Mouse (Mus musculus): Measurements from ENCODE around the gene Ttc30b. TPM values are rescaled to one million over a fixed set of nuclear protein-coding genes. Genes with fewer than 3 reads are reported as not detected.
"Not testable (repeated sequence)": the region's sequence is repeated elsewhere in the genome, so short reads cannot be mapped to it uniquely, and the experiment has no call there.

The Ttc30b gene
- polyA plus RNA-seq (2012; rRNA removed) = 1.8 and 2.6 TPM in 2 replicates

- H3K4me3 ChIP-seq (ENCODE audit: extremely low read depth, insufficient read depth, insufficient read length) = peak within 1 kb of the TSS; percentile 63
- 0 out of 2 replicates have a peak within 1 kb of the TSS, but pooled peaks have one; percentile 30 for H3K27ac ChIP-seq (ENCODE audit: insufficient read depth, low read length)
- H3K27me3 ChIP-seq (ENCODE audit: control insufficient read depth, insufficient read depth, low read length) = no peaks in the 10 kb centered on the region
- H3K4me1 ChIP-seq (ENCODE audit: control insufficient read depth, insufficient read depth, insufficient read length) = no peaks in the 10 kb centered on the region
- 7% methylated on average over 41 of the region's 42 CpGs for WGBS
- no peaks in the 10 kb centered on the region for H3K36me3 ChIP-seq (ENCODE audit: control insufficient read depth, insufficient read depth, low read length)
- no peak for TF ChIP-seq CTCF (IDR thresholded peaks at IDR 0.05; ENCODE audit: extremely low read depth, insufficient read depth, insufficient read length, insufficient replicate concordance)
- no peak for TF ChIP-seq POLR2A (IDR thresholded peaks at IDR 0.05; ENCODE audit: low read depth, low read length)
- DNase-seq (ENCODE audit: low read depth in 1 of 2, low spot score in 2 of 2) = peak; percentile 56 to 81
These were observed at the start of gene Ttc30b for GRCm38 (mm10) chr2:75938117-75939063. TSS of gene Ttc30b (minus strand) at chr2:75938585.

- no peaks in the 10 kb centered on the region for H3K27me3 ChIP-seq (ENCODE audit: control insufficient read depth, insufficient read depth, low read length)
- DNase-seq (ENCODE audit: low read depth in 1 of 2, low spot score in 2 of 2) = no peak
- TF ChIP-seq CTCF (IDR thresholded peaks at IDR 0.05; ENCODE audit: extremely low read depth, insufficient read depth, insufficient read length, insufficient replicate concordance) (no peak), POLR2A (IDR thresholded peaks at IDR 0.05; ENCODE audit: low read depth, low read length) (no peak)
- no peak overlapping the region for H3K4me3 ChIP-seq (ENCODE audit: extremely low read depth, insufficient read depth, insufficient read length)
- no peaks in the 10 kb centered on the region; the same call in 1 of the 2 replicates for H3K4me1 ChIP-seq (ENCODE audit: control insufficient read depth, insufficient read depth, insufficient read length)
- H3K27ac ChIP-seq (ENCODE audit: insufficient read depth, low read length) = no peak overlapping the region
- 80% methylated on average over 9 of the region's 9 CpGs for WGBS
- no peaks in the 10 kb centered on the region for H3K36me3 ChIP-seq (ENCODE audit: control insufficient read depth, insufficient read depth, low read length)
These were observed 49.4 kb upstream of the Ttc30b start for GRCm38 (mm10) chr2:75987739-75988138.

- H3K36me3 ChIP-seq (ENCODE audit: control insufficient read depth, insufficient read depth, low read length) = no peaks in the 10 kb centered on the region
These were observed 46.7 kb upstream of the Ttc30b start for GRCm38 (mm10) chr2:75985124-75985523.

GRCm38 (mm10) chr2:75983847-75984246, 45.5 kb upstream of the Ttc30b start:
- 93% methylated on average over 3 of the region's 3 CpGs for WGBS
- H3K27me3 ChIP-seq (ENCODE audit: control insufficient read depth, insufficient read depth, low read length) = no peaks in the 10 kb centered on the region
- H3K27ac ChIP-seq (ENCODE audit: insufficient read depth, low read length) = no peak overlapping the region
- no peak for DNase-seq (ENCODE audit: low read depth in 1 of 2, low spot score in 2 of 2)
- no peak for TF ChIP-seq POLR2A (IDR thresholded peaks at IDR 0.05; ENCODE audit: low read depth, low read length)
- no peak for TF ChIP-seq CTCF (IDR thresholded peaks at IDR 0.05; ENCODE audit: extremely low read depth, insufficient read depth, insufficient read length, insufficient replicate concordance)
- no peak overlapping the region for H3K4me3 ChIP-seq (ENCODE audit: extremely low read depth, insufficient read depth, insufficient read length)
- H3K36me3 ChIP-seq (ENCODE audit: control insufficient read depth, insufficient read depth, low read length) = no peaks in the 10 kb centered on the region
- no peaks in the 10 kb centered on the region for H3K4me1 ChIP-seq (ENCODE audit: control insufficient read depth, insufficient read depth, insufficient read length)

More at GRCm38 (mm10) chr2:75985124-75985523, 46.7 kb upstream of the Ttc30b start:
- Histone ChIP-seq H3K27me3 (ENCODE audit: control insufficient read depth, insufficient read depth, low read length) (no peaks in the 10 kb centered on the region), H3K4me3 (ENCODE audit: extremely low read depth, insufficient read depth, insufficient read length) (no peak overlapping the region), H3K4me1 (ENCODE audit: control insufficient read depth, insufficient read depth, insufficient read length) (no peaks in the 10 kb centered on the region), H3K27ac (ENCODE audit: insufficient read depth, low read length) (no peak overlapping the region)
- peak; percentile 89; the same call in 1 of the 2 replicates for TF ChIP-seq CTCF (IDR thresholded peaks at IDR 0.05; ENCODE audit: extremely low read depth, insufficient read depth, insufficient read length, insufficient replicate concordance)
- TF ChIP-seq POLR2A (IDR thresholded peaks at IDR 0.05; ENCODE audit: low read depth, low read length) = no peak
- DNase-seq (ENCODE audit: low read depth in 1 of 2, low spot score in 2 of 2) = peak in 1 of 2 experiments; percentile 24
- WGBS = 0% methylated on average over 2 of the region's 2 CpGs

GRCm38 (mm10) chr2:75983091-75983490, 44.7 kb upstream of the Ttc30b start:
- TF ChIP-seq CTCF (IDR thresholded peaks at IDR 0.05; ENCODE audit: extremely low read depth, insufficient read depth, insufficient read length, insufficient replicate concordance) (no peak), POLR2A (IDR thresholded peaks at IDR 0.05; ENCODE audit: low read depth, low read length) (no peak)
- no peak overlapping the region for H3K27ac ChIP-seq (ENCODE audit: insufficient read depth, low read length)
- no peak for DNase-seq (ENCODE audit: low read depth in 1 of 2, low spot score in 2 of 2)
- WGBS = 95% methylated on average over 3 of the region's 3 CpGs
- no peaks in the 10 kb centered on the region for H3K27me3 ChIP-seq (ENCODE audit: control insufficient read depth, insufficient read depth, low read length)
- no peaks in the 10 kb centered on the region for H3K4me1 ChIP-seq (ENCODE audit: control insufficient read depth, insufficient read depth, insufficient read length)
- H3K4me3 ChIP-seq (ENCODE audit: extremely low read depth, insufficient read depth, insufficient read length) = no peak overlapping the region
- H3K36me3 ChIP-seq (ENCODE audit: control insufficient read depth, insufficient read depth, low read length) = no peaks in the 10 kb centered on the region

- no peak overlapping the region for H3K4me3 ChIP-seq (ENCODE audit: extremely low read depth, insufficient read depth, insufficient read length)
- H3K27me3 ChIP-seq (ENCODE audit: control insufficient read depth, insufficient read depth, low read length) = no peaks in the 10 kb centered on the region
- H3K36me3 ChIP-seq (ENCODE audit: control insufficient read depth, insufficient read depth, low read length) = no peaks in the 10 kb centered on the region
- no peaks in the 10 kb centered on the region for H3K4me1 ChIP-seq (ENCODE audit: control insufficient read depth, insufficient read depth, insufficient read length)
- H3K27ac ChIP-seq (ENCODE audit: insufficient read depth, low read length) = no peak overlapping the region
- WGBS = 94% methylated on average over 4 of the region's 4 CpGs
- no peak for DNase-seq (ENCODE audit: low read depth in 1 of 2, low spot score in 2 of 2)
- TF ChIP-seq POLR2A (IDR thresholded peaks at IDR 0.05; ENCODE audit: low read depth, low read length) (no peak), CTCF (IDR thresholded peaks at IDR 0.05; ENCODE audit: extremely low read depth, insufficient read depth, insufficient read length, insufficient replicate concordance) (no peak)
These were observed 44.2 kb upstream of the Ttc30b start for GRCm38 (mm10) chr2:75982626-75983025.

GRCm38 (mm10) chr2:75981440-75982081, 43.2 kb upstream of the Ttc30b start, which contains the start of gene Ttc30a1:
TSS of gene Ttc30a1 (minus strand) at chr2:75981967.
- WGBS = 5% methylated on average over 32 of the region's 34 CpGs
- peak within 1 kb of the TSS; percentile 36; the same call in 1 of the 2 replicates for H3K27ac ChIP-seq (ENCODE audit: insufficient read depth, low read length)

GRCm38 (mm10) chr2:75980933-75981439, 42.6 kb upstream of the Ttc30b start:
- not testable (repeated sequence) for H3K36me3 ChIP-seq (ENCODE audit: control insufficient read depth, insufficient read depth, low read length); DNase-seq (ENCODE audit: low read depth in 1 of 2, low spot score in 2 of 2); H3K27ac ChIP-seq (ENCODE audit: insufficient read depth, low read length); H3K27me3 ChIP-seq (ENCODE audit: control insufficient read depth, insufficient read depth, low read length); H3K4me1 ChIP-seq (ENCODE audit: control insufficient read depth, insufficient read depth, insufficient read length)
- 97% methylated on average over 13 of the region's 13 CpGs for WGBS
- peak overlapping the region; percentile 86; the same call in 1 of the 2 replicates for H3K4me3 ChIP-seq (ENCODE audit: extremely low read depth, insufficient read depth, insufficient read length)

More at GRCm38 (mm10) chr2:75981440-75982081, 43.2 kb upstream of the Ttc30b start, which contains the start of gene Ttc30a1:
- peak within 1 kb of the TSS; percentile 86 for H3K4me3 ChIP-seq (ENCODE audit: extremely low read depth, insufficient read depth, insufficient read length)
- not testable (repeated sequence) for H3K27me3 ChIP-seq (ENCODE audit: control insufficient read depth, insufficient read depth, low read length); H3K4me1 ChIP-seq (ENCODE audit: control insufficient read depth, insufficient read depth, insufficient read length); H3K36me3 ChIP-seq (ENCODE audit: control insufficient read depth, insufficient read depth, low read length)
- DNase-seq (ENCODE audit: low read depth in 1 of 2, low spot score in 2 of 2) = peak; percentile 58 to 64

GRCm38 (mm10) chr2:75977752-75978368, 39.5 kb upstream of the Ttc30b start, which contains the start of gene Ttc30a2:
TSS of gene Ttc30a2 (minus strand) at chr2:75978170.
- H3K27ac ChIP-seq (ENCODE audit: insufficient read depth, low read length); H3K4me1 ChIP-seq (ENCODE audit: control insufficient read depth, insufficient read depth, insufficient read length); H3K27me3 ChIP-seq (ENCODE audit: control insufficient read depth, insufficient read depth, low read length); H3K36me3 ChIP-seq (ENCODE audit: control insufficient read depth, insufficient read depth, low read length); DNase-seq (ENCODE audit: low read depth in 1 of 2, low spot score in 2 of 2); H3K4me3 ChIP-seq (ENCODE audit: extremely low read depth, insufficient read depth, insufficient read length): not testable (repeated sequence)
- WGBS = 63% methylated on average over 22 of the region's 24 CpGs

Measured in spleen, adult 2 months (tissue).